Mouse (Mus musculus) frontal cortex, postnatal 14 days (tissue): ENCODE results near the gene Snx29.
"Not testable (repeated sequence)": the region's sequence is repeated elsewhere in the genome, so short reads cannot be mapped to it uniquely, and the experiment has no call there.

Experiments used
- DNase-seq, 2 experiments: peaks; one replicate each; pipeline ENCODE4 v3.0.0; 2022; ENCODE audit warnings: low spot score in 2 of 2

The Snx29 gene

GRCm38 (mm10) chr16:11532592-11532991, 209.9 kb downstream of the Snx29 start:
- DNase-seq, result peak; percentile 27 to 31

DNA sequence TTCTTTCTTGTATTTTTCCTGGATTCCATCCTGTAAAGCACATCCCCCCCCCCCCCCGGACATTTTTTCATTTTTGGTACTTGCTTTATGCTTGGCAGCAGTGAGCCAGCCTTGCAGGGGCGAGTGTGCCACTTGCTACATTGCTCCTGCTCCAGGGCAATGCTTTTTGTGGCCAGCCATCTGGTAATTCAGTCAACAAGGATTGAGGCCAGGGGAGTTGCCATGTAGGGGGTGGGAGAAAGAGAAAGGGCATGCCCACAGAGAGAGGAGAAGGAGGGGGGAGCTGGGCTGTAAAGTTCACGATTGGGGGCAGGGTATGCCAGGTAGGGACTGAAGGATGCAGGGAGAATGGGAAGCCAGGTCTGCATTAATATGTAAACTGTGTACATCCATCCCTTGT, 210.7 kb downstream of the Snx29 start:
- no peak for DNase-seq

- no peak for DNase-seq
Observed at GRCm38 (mm10) chr16:11537663-11538062, 215.0 kb downstream of the Snx29 start.

GRCm38 (mm10) chr16:11538191-11538590, 215.5 kb downstream of the Snx29 start:
- DNase-seq, result no peak

DNA sequence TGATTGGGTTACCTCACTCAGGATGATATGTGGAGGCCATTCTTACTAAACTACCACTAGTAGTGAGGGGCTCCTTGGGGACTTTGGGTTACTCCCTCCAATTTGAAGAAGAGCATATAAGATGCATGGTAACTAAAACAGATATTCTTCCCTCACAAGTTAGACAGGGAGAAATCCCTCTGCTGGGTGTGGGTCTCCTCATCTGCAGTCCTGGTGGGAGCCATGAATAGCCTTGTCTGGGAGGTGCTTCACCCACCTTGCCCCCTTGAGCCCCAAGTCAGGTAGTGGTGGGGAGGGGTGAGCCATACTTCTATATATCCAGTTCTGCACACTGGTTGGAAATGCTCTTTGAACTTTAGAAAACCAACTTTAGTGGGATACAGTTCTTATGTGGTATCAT, 218.3 kb downstream of the Snx29 start:
- DNase-seq, result no peak

GRCm38 (mm10) chr16:11541769-11542168, 219.1 kb downstream of the Snx29 start:
- no peak for DNase-seq

- no peak for DNase-seq
Observed at GRCm38 (mm10) chr16:11550043-11550725, 227.5 kb downstream of the Snx29 start.

GRCm38 (mm10) chr16:11561714-11562113, 239.0 kb downstream of the Snx29 start:
- no peak for DNase-seq

GRCm38 (mm10) chr16:11563846-11564245, 241.1 kb downstream of the Snx29 start:
- DNase-seq, result no peak

GRCm38 (mm10) chr16:11565126-11565525, 242.4 kb downstream of the Snx29 start:
- no peak for DNase-seq

DNA sequence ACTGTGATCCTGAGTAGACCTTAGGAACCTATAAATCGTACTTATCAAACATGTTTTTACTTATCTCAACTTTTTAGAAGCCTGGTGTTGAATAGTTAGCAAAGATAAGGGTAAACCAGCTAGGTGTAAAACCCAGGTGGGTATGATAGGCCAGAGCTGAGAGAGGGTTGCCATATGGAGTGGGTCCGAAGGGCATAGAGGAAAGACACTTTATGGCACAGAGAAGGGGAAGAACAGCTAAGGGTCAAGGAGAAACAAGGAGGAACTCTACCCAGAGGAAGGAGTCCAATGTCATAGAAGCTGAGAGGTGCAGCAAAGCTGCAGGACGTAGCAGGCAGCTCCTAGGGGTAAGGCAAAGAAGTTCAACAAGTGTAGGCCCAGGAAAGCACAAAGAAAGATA, 244.9 kb downstream of the Snx29 start:
- no peak for DNase-seq

- no peak for DNase-seq
Observed at GRCm38 (mm10) chr16:11568095-11568494, 245.4 kb downstream of the Snx29 start.

- no peak for DNase-seq
Observed at GRCm38 (mm10) chr16:11568601-11569000, 245.9 kb downstream of the Snx29 start.

GRCm38 (mm10) chr16:11569127-11569526, 246.4 kb downstream of the Snx29 start:
- no peak for DNase-seq

- DNase-seq, result no peak
Observed at GRCm38 (mm10) chr16:11570072-11570471, 247.4 kb downstream of the Snx29 start.

- DNase-seq, result no peak
Observed at GRCm38 (mm10) chr16:11574517-11574916, 251.8 kb downstream of the Snx29 start.

GRCm38 (mm10) chr16:11575733-11576132, 253.0 kb downstream of the Snx29 start:
- not testable (repeated sequence) for DNase-seq

- DNase-seq, result no peak
Observed at GRCm38 (mm10) chr16:11577541-11578255, 255.0 kb downstream of the Snx29 start.

DNA sequence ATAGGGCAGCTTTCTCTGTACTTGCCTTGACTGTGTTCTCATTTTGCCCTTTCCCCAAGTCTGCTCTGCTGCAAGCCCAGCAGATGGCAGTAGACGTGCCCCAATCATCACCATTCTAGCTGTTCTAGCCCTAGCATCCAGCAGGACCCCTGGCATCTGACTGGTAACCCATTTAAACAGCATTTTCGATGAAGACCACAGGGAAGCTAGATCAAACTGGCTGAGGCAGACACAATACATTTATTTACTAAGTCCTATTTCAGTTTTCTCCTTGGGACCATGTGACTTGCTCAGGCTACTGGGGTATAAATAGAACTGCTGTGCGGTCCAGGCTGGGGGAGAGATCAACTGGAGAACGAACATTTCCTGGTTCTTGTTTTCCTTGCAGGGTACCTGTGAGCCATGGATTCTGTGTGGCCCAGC, 257.0 kb downstream of the Snx29 start:
- peak in 1 of 2 experiments; percentile 47 for DNase-seq

DNA sequence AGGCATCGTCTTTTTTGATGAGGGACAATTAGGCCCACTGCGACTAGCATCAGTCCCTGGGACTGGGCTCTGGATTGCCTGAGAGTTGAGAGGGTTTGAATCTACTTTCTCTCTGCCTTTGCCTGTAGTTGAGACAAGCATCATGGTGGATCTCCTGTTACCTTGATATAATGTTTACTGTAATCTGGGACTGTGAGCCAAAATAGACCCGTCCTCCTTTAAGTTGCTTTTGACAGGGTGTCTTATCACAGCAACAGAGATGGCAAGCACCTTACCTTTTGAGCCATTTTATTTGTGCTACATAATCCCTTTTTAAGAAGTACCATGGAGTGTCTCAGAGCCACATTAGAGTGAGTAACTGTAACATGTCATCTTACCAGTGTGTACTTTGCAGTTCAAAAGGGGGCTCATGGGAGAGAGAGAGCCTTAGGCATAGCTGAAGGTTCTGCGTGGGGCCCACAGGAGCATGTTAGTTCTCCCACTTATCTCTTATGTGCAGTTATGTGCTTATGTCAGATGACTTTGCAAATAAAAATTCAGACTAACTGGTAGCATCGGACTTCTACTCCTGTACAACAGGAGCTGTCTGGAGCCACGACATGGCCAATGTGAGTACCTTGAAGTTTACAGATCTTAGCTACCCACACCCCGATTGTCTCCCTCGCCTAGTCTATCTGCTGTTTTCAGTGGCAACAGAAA, 261.4 kb downstream of the Snx29 start:
- no peak for DNase-seq

- DNase-seq, result no peak
Observed at GRCm38 (mm10) chr16:11588689-11589088, 266.0 kb downstream of the Snx29 start.

DNA sequence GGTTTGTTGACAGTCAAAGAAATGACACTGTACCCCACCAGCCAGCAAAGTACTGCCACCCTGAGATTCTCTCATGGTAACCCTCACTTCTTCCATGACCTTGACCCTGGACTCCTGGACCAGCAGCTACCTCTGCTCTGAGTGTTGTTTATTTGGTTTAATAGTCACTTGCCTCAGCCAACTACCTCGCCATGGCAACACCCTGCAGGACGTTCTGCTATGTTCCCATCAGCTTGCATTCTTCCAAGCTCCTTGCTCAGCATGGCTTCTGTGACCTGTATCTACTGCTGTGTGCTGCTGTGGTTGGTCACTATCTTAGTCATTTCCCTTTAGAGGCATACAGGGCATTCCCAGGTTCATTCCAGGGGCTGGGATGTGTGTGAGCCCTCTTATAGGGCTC, 266.6 kb downstream of the Snx29 start:
- DNase-seq, result no peak
